Mouse (Mus musculus) lung, postnatal 36 days (tissue): ENCODE measurements around the gene Gm12253.

Experiments
- DNase-seq: peaks from one replicate; pipeline ENCODE4 v3.0.0; 2022; ENCODE audit warnings: mixed read lengths

Gene Gm12253

GRCm38 (mm10) chr11:58432259-58432658, at the start of gene Gm12253:
Gene Gm12253 (plus strand): TSS chr11:58432559.
- no peak for DNase-seq

DNA sequence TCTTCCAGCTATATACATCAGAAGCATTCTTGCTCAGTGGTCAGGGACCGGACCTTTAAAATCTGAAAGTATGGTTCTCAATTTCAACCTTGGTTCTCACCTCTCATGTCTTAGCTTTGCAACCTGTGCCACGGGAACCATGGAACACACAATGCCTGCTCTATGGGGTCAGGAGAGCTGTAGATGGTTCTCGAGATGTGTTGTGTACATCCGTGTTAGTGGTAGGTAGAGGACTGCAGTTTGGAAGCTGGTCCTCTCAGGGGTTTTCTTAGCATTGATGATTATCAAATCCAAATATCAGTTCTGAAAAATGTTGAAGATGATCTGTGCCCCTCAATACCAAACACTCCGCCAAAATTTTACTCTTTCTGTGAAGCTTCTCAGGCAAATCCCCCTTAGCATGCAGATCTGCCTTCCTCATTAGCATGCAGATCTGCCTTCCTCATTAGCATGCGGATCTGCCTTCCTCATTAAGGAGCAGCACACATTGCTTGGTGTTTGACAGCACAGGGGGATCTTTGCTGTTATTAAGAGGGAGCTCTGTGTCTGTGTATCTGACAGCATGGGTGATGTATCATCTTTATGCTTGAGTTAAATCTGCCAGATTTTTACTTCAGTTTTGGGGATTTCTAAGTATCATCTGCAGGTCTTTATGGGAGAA, 32.2 kb upstream of the Gm12253 start:
- no peak for DNase-seq

GRCm38 (mm10) chr11:58400655-58401054, 31.7 kb upstream of the Gm12253 start:
- no peak for DNase-seq

GRCm38 (mm10) chr11:58408066-58408465, 24.3 kb upstream of the Gm12253 start:
- no peak for DNase-seq

DNA sequence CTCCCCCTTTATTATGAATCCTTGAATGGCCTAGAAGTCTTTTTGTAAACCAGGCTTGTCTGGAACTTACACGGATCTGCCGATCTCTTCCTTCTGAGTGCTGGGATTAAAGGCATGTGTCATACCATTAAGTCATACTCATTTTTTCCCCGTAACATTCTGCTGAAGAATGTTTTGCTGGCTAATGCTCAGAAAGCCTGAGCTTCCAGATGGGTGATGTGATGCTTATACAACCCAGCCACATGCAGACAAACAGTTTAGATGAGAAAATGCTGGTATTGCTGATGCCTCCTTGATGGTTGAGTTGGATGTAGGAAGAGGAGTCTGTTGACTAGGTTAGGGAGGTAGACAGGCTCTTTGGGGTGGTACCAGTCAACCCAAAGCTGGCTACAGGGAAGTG, 14.0 kb upstream of the Gm12253 start:
- no peak for DNase-seq

DNA sequence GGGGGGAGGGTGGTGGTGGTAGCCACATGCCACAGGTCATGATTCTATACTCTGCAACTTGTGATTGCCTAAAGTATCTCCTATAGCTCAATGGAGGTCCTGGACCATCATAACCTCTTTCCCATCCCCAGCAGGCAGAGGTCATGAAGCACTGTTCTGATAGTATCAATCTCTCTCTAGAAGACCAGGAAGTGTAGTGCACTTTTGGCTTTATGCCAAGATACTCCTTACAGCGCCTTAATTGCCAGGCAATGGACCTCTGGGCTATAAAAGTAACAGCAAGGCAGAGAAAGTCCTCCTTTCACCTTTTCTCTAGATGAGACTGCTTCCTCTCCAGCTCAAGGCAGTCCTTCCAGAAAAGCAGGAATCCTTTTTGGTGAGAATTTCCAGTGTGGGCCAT, 11.5 kb upstream of the Gm12253 start, which contains the start of gene 1810065E05Rik:
TSS of gene 1810065E05Rik (plus strand) at position 297 of the 400 bp plus-strand sequence.
- no peak for DNase-seq

DNA sequence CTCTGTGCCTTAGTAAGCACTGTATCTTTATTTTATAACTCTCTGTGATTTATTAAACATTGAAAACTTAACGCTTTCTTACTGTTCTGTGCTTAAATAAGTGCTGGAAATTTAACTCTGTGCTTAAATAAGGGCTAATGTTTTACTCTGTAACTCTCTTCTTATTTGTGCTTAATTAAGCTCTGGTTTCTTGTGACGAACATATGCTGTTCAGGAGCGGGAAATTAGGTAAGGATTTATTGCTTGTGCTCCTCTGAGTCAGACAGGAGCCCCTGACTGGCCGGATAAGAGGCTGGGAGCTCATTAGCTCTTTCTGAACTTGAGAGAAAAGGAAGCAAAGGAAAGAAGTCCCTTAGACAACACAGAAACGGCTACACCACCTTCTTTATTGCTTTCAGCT, 5.5 kb downstream of the Gm12253 start:
- no peak for DNase-seq

DNA sequence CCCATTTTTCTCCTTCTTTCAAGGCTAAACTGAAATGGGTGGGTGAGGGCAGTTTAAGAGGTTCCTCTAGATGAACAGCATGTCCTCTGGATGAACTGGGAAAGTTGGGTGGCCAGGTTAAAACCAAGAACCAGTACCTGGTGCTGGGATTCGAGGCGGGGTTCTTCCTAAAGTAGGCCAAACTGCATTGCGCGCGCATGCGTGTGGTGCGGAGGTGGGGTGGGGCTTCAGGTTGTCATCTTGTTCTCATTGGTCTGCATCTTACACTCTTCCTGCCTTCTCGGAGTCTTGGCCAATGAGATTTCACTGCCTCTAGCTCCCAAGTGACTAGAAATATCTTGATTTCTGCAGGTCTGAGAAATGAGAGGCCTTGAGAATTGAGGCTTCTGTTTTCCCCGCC, 20.4 kb downstream of the Gm12253 start, which contains the start of gene Lypd9:
TSS of gene Lypd9 (minus strand) at position 165 of the 400 bp plus-strand sequence.
- DNase-seq, result no peak

DNA sequence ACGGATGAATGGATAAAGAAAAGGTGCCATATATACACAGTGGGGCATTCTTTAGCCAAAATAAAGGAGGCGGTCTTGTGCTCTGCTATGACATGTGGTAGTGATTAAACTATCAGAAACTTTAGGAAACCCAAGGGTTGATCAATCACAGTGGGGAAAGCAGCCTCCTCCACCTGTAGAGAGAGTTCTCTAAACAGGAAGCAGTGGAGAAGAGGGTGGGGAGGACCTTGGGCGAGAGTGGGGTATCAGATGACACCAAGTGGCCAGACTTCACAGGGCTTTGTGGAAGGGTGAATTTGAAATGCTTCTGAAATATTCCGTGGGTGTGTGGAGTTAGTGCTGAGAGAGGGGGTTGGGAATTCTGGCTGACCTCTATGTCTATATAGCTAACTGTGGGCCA, 21.2 kb downstream of the Gm12253 start:
- no peak for DNase-seq

DNA sequence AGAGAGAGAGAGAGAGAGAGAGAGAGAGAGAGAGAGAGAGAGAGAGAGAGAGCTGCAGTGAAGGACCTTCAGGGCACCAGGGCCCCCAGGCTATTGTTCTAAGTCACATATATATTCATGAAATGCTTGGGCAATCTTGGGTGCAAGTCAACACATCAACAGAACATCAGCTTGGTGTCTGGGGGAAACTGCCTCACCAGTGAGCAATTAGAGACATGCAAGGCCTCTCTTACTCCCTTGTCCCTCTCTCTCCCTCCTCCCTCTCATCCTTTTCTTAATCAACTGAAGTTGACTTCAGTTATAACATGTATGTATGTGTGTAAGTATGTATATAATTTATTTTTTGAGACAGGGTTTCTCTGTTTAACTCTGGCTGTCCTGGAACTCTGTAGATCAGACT, 29.8 kb downstream of the Gm12253 start, which contains the start of gene Olfr30:
TSS of gene Olfr30 (minus strand) at position 101 of the 400 bp plus-strand sequence.
- no peak for DNase-seq
